Mouse (Mus musculus): ENCODE results near the gene Fbxl2.
A peak's percentile ranks its signal among the peaks of the same experiment; 100 is the strongest.

The Fbxl2 gene

GRCm38 (mm10) chr9:114016402-114016801 is 29.6 kb downstream of the Fbxl2 start:
- DNase-seq = no peak

DNA sequence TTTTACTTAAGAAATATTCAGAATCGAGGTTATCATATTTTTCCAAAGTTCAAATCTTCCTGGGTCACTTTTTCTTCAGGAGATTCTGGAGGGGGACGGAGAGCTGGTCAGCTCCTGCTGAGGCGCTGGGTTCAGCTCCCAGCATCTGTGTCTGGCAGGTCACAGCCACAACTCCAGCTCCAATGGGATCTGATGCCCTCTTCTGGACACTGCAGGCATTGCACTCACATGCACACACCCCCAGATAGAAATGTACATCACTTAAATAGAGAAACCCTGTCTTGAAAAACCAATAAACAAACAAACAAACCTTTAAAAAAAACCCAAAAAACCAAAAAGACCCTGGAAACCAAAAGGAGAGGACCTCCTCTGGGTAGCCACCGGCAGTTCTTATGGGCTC is 30.3 kb downstream of the Fbxl2 start:
- no peak for DNase-seq

GRCm38 (mm10) chr9:114014034-114014433 is 32.0 kb downstream of the Fbxl2 start:
- DNase-seq = no peak

GRCm38 (mm10) chr9:114011203-114011602 is 34.8 kb downstream of the Fbxl2 start:
- no peak for DNase-seq

GRCm38 (mm10) chr9:114009526-114009925 is 36.5 kb downstream of the Fbxl2 start:
- DNase-seq = no peak

GRCm38 (mm10) chr9:114007850-114008350 is 38.1 kb downstream of the Fbxl2 start:
- no peak for DNase-seq

- no peak for DNase-seq
Measured at GRCm38 (mm10) chr9:114006801-114007200, 39.2 kb downstream of the Fbxl2 start.

DNA sequence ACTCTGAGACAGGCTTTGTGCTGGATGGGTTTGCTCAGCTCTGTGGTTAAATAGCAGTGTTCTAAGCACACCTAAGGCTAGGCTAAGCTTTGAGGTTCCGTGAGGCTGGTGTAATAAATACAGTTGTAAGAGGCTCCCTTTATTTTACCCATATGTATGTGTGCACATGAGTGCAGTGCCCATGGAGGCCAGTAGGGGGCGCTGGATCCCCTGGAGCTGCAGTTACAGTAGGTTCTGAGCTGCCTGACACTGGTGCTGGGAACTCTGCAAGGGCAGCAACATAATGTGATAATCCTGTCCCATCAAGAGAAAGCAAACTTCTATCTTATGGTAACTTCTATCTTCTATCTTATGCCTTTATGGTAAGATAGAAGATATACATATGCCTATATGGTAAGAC is 47.7 kb downstream of the Fbxl2 start:
- DNase-seq = no peak

DNA sequence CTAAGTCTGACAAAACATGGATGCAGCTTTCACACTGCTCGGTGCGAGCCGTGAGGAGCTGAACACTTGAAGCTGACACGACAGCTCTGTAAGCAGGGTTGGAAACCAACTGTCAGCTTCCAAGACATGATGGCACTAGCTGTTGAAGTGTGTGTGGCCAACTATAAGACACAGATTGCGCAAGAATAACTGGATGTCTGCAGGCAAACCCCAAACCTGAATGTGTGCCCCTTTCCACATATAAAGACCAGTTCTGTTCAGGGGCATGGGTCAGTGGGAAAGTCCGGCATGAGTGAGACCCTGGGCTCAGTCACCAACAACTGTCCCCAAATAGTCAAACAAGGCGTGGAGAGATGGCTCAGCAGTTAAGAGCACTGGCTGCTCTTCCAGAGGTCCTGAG is 53.2 kb downstream of the Fbxl2 start:
- DNase-seq = no peak

GRCm38 (mm10) chr9:113990547-113991248 is 55.3 kb downstream of the Fbxl2 start:
- peak; percentile 77 to 83 for DNase-seq

DNA sequence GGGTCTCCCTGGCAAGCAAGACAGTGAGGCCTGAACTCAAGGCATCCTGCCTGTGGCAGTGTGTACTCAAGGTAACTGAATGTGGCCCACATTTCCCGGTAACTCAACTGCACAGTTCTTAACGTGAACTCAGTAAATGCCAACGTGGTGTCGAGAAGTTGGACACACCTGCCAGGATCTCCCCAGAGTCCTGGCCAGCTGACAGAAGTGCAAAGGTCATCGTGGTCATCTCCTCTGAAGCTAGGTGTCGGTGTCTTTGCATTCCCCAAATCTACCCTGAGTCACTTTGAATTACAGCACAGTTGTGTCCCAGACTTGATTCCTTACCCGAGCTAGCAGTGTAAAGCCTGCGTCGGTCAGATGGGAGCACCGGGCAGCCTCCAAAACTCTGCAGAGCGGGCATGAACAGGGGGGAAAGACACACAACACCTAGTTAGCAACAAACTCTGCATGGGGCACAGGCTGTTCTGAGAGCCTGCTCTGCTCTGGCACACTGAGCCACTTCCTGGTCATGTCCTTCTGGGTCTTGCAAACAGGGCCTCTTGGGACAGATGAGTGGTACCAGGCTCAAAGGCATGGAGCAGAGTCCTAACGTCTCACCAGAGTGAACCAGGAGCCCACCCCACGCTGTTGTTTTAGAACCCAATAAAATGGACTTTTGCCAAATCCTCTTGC is 60.9 kb downstream of the Fbxl2 start:
- DNase-seq = no peak

GRCm38 (mm10) chr9:113982883-113983670 is 62.9 kb downstream of the Fbxl2 start:
- DNase-seq = no peak

DNA sequence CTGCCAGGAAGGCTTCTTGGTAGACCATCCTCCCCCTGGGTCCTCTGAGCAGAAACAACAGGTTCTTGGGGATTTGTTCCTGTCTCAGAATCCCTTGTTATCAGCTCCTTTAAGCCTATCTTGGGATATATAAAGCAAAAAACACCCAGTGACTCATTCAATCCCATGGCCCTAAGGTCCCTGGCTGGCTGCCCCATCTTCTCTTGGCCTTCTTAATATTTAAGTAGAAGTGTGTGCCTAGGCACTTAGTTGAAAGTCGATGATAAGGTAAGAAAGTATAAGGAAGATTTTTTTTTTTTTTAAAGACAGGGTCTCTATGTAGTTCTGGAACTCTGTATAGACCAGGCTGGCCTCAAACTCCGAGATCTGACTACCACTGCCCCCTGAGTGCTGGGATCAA is 63.5 kb downstream of the Fbxl2 start:
- no peak for DNase-seq

DNA sequence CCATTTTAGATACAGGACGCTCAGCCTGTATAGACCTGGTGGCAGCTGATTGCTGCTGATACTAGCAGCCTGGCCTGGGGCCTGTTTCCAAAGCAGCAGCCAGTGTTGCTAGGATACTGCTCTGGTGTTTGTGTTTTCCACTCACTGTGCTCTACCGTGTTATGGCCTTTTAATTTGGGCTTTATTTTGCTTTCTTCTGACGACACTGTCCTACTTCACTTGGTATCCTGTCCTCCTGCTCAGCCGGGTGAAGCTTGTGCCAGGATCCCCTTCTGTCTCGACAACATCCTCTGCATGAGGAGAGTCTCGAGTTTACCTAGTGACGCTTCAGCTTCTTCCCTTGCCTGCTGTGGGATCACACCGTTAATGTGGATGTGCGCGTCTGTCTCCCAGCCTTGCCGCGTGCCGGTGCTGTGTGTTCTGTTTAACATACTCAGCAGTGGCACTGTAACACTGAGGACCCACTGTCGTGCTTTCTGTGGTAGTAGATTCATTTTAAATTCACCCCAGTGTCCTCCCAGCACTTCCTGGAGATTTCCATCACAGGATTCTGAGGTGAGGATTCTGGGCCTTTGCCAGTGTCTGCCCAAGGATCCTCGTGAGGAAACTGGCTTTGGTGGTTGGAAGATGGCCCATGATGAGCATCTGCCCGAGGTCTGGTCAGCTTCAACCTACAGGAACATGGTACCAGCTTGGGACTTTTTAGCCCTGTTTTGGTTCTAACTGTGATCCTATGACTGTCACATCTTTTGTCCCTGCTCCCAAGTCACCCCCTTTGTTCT is 64.7 kb downstream of the Fbxl2 start:
- DNase-seq = peak in 1 of 2 experiments; percentile 41

- DNase-seq = no peak
Measured at GRCm38 (mm10) chr9:113979356-113979755, 66.6 kb downstream of the Fbxl2 start.

- no peak for DNase-seq
Measured at GRCm38 (mm10) chr9:113978656-113979055, 67.3 kb downstream of the Fbxl2 start.

- DNase-seq = no peak
Measured at GRCm38 (mm10) chr9:113977225-113977840, 68.7 kb downstream of the Fbxl2 start.

DNA sequence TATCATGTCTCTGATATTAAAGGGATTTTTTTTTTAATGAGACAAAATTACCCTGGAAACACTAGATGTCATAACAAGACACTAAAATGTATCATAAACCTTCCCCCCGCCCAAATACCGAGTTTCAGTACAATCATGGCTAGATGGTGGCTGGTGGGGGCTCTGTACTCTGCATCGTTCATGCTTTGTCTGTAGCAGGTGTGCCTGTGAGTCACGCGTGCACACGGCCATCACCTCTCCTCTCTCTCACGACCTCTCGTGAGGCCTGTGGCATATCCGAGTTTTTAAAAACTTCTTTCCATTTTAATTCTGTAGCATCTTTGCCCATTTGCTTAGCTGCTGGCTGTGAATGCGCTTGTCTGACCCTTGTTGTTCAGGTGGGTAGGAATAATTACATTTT is 69.7 kb downstream of the Fbxl2 start:
- DNase-seq = no peak

DNA sequence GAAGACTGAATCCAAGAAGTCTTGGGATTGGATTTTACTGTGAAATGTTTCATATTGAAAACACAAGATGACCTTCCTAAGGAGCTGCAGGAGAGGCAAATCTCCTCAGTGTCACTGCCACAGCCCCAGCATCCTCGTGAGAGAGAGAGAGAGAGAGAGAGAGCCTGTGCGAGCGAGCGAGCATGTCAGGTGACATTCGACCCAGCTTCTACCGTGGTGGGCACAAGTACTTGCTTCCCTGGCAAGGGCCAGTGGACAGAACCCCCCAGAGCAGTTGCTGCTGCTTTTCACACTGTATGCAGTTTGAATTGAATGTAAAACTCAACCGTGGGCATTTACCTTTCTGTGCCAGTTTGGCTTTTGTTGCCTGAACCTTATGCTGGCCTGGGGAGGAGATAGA is 70.5 kb downstream of the Fbxl2 start:
- DNase-seq = no peak

DNA sequence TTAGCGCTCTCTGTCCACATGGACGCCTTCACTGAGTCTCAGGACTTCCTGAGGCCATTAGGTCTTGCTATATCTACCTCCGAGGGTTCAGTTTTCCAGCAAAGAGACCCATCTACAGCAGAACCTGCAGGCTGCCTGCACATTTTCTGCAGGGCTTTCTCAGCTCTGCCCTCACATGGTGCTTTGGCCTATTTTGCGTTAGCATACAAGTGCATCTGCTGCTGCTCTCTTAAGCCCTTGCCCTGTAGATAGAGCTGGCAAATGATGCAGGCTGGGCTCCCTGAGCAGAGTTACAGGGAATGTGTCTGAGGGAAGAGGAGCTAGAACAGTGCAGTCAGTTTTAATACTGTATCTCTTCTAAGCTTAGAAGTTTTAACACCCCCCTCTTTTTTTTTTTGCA is 71.0 kb downstream of the Fbxl2 start:
- no peak for DNase-seq

- DNase-seq = no peak
Measured at GRCm38 (mm10) chr9:113973857-113974256, 72.1 kb downstream of the Fbxl2 start.

DNA sequence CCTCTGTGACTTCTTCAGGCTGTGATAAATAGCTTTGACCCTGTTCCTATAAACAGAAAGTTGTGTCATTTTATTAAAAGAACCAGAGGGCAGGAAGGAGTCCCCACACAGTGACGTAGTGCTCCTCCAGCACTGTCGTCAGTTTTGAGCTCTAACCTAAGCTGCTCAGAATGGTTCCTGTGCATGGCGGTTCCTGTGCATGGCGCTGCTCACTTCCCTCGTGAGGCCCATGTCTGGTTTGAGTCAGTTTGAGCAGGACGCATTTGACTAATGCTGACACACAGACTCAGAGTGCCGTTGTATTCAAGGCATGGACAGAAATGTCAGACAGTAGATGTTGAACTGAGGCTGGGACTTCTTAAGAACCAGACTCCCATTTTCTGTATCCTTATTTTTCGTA is 74.4 kb downstream of the Fbxl2 start:
- no peak for DNase-seq

Data from lung, postnatal 4 days (tissue).